Mouse (Mus musculus) CD4-positive, CD25-positive, alpha-beta regulatory T cell, adult 4 months (primary cell): ENCODE results near the gene Eif4e2. TPM values are rescaled to one million over a fixed set of nuclear protein-coding genes. Genes with fewer than 3 reads are reported as not detected.

ENCODE experiments used
- ATAC-seq: one replicate; pipeline ENCODE4 v1.8.0; 2017
- polyA plus RNA-seq, 2 experiments: library from polyadenylated mRNA; unstranded; fragments of 100-300 nt; shearing (Covaris generic); gene quantifications; one replicate each; pipeline ENCODE4 v1.2.1; 2017

Gene Eif4e2
- polyA plus RNA-seq, 2 experiments from 2014 or later, result 101 to 133 TPM

- ATAC-seq, result no peak
Measured at GRCm38 (mm10) chr1:87203779-87204178, 9.9 kb upstream of the Eif4e2 start.

GRCm38 (mm10) chr1:87204465-87204864 lies 9.2 kb upstream of the Eif4e2 start, which contains the start of gene Chrng:
Gene Chrng (plus strand): TSS chr1:87204657.
- no peak for ATAC-seq

- ATAC-seq, result peak; percentile 51
Measured at GRCm38 (mm10) chr1:87205038-87205437, 8.7 kb upstream of the Eif4e2 start.

GRCm38 (mm10) chr1:87205502-87205901 lies 8.2 kb upstream of the Eif4e2 start:
- no peak for ATAC-seq

GRCm38 (mm10) chr1:87206339-87206738 lies 7.4 kb upstream of the Eif4e2 start:
- ATAC-seq, result no peak

GRCm38 (mm10) chr1:87211431-87211830 lies 2.3 kb upstream of the Eif4e2 start:
- no peak for ATAC-seq

GRCm38 (mm10) chr1:87214748-87215147 lies 1.0 kb downstream of the Eif4e2 start:
- ATAC-seq, result peak; percentile 38

- ATAC-seq, result peak; percentile 12
Measured at GRCm38 (mm10) chr1:87217938-87218337, 4.2 kb downstream of the Eif4e2 start.

GRCm38 (mm10) chr1:87225739-87226138 lies 12.0 kb downstream of the Eif4e2 start:
- no peak for ATAC-seq

GRCm38 (mm10) chr1:87226409-87227159 lies 12.9 kb downstream of the Eif4e2 start:
- ATAC-seq, result no peak

GRCm38 (mm10) chr1:87227160-87227550 lies 13.4 kb downstream of the Eif4e2 start:
- no peak for ATAC-seq

- ATAC-seq, result no peak
Measured at GRCm38 (mm10) chr1:87230606-87231005, 16.9 kb downstream of the Eif4e2 start.

- no peak for ATAC-seq
Measured at GRCm38 (mm10) chr1:87232197-87232596, 18.5 kb downstream of the Eif4e2 start.

- ATAC-seq, result no peak
Measured at GRCm38 (mm10) chr1:87239056-87239455, 25.3 kb downstream of the Eif4e2 start.

- no peak for ATAC-seq
Measured at GRCm38 (mm10) chr1:87243021-87243420, 29.3 kb downstream of the Eif4e2 start.

- no peak for ATAC-seq
Measured at GRCm38 (mm10) chr1:87245430-87245829, 31.7 kb downstream of the Eif4e2 start.

- peak; percentile 66 for ATAC-seq
Measured at GRCm38 (mm10) chr1:87245929-87246815, 32.5 kb downstream of the Eif4e2 start.

- ATAC-seq, result no peak
Measured at GRCm38 (mm10) chr1:87252040-87252609, 38.4 kb downstream of the Eif4e2 start.

GRCm38 (mm10) chr1:87255173-87255572 lies 41.5 kb downstream of the Eif4e2 start:
- ATAC-seq, result no peak

GRCm38 (mm10) chr1:87257691-87258090 lies 44.0 kb downstream of the Eif4e2 start:
- ATAC-seq, result no peak

- ATAC-seq, result no peak
Measured at GRCm38 (mm10) chr1:87258484-87258883, 44.8 kb downstream of the Eif4e2 start.

- no peak for ATAC-seq
Measured at GRCm38 (mm10) chr1:87259316-87259715, 45.6 kb downstream of the Eif4e2 start.

- ATAC-seq, result no peak
Measured at GRCm38 (mm10) chr1:87263257-87263656, 49.5 kb downstream of the Eif4e2 start.
